Mouse (Mus musculus) limb, embryonic 15.5 days (tissue): ENCODE data around the gene A430005L14Rik. TPM values are rescaled to one million over a fixed set of nuclear protein-coding genes. Genes with fewer than 3 reads are reported as not detected.

ENCODE experiments used
- polyA plus RNA-seq: library from polyadenylated mRNA; unstranded; fragments of >200 nt; fragmentation: Nextera tagmentation; extraction: Ambion mirVana; gene quantifications from 2 replicates; pipeline ENCODE4 v1.2.1, GENCODE M21; 2015

Gene A430005L14Rik
- polyA plus RNA-seq, 1 experiment from 2014 or later = 66.7 TPM

Other genes with a start within 250 kb of the A430005L14Rik start
- 11.4 and 12.6 TPM in 2 replicates for gene Dffb, start 17.9 kb downstream of the A430005L14Rik start, polyA plus RNA-seq
- 13.7 and 16.1 TPM in 2 replicates for gene Cep104, start 18.0 kb downstream of the A430005L14Rik start, polyA plus RNA-seq
- 14.7 and 17.1 TPM in 2 replicates for gene Lrrc47, start 54.5 kb downstream of the A430005L14Rik start, polyA plus RNA-seq
- gene Smim1, start 69.0 kb downstream of the A430005L14Rik start, polyA plus RNA-seq = 17.6 and 24.6 TPM in 2 replicates
- gene Ccdc27, start 85.4 kb downstream of the A430005L14Rik start, polyA plus RNA-seq = not detected in 2 replicates
- gene Trp73, start 183.0 kb downstream of the A430005L14Rik start, polyA plus RNA-seq = 3.4 and 3.9 TPM in 2 replicates
- gene Wrap73, start 185.1 kb downstream of the A430005L14Rik start, polyA plus RNA-seq = 38.5 and 39.9 TPM in 2 replicates
- gene Tprgl, start 203.4 kb downstream of the A430005L14Rik start, polyA plus RNA-seq = 149 and 157 TPM in 2 replicates
- 104 and 110 TPM in 2 replicates for gene Megf6, start 213.5 kb downstream of the A430005L14Rik start, polyA plus RNA-seq